Comparison of ENCODE assay signal across 9 mouse cellular contexts in the genomic region with DNA sequence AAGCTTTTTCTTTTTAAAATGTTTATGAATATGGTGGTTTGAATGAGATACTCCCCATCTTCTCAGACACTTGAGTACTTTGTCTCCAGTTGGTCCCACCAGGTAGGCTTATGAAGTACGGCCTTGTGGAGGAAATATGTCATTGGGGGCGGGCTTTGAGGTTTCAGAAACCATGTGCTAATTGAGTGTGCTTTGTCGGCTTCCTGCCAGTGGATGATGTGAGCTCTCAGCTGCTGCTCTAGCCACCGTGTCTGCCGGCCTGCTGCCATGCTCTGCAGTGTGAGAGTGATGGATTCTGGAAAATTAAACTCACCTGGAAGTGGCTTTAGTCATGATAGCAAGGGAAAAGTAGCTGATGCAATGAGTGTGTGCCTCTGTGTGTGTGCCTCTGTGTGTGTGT. TPM values are rescaled to one million over a fixed set of nuclear protein-coding genes. Genes with fewer than 3 reads are reported as not detected.
A peak's percentile ranks its signal among the peaks of the same experiment; 100 is the strongest.
DNase-seq lines count a peak whose midpoint lies in the region; ATAC-seq and TF ChIP-seq lines count a peak whose summit lies in the region.
"Had no signal": no experiment of that assay in that cellular context is flagged by ENCODE, and none has a peak within 500 bp of the region (broad histone marks: within the 10 kb centered on the region; RNA-seq: fewer than 3 reads in every experiment).

No protein-coding gene starts in this region.

- no peak overlapping the region for H3K4me2 ChIP-seq in heart, embryonic 11.5 days
- no peak overlapping the region for H3K4me2 ChIP-seq in midbrain, postnatal 0 days (ENCODE audit: low read depth, low read length, poor library complexity, severe bottlenecking)
- H3K4me2 ChIP-seq in midbrain, embryonic 11.5 days = no peak overlapping the region

- no peak overlapping the region for H3K4me3 ChIP-seq in heart, embryonic 11.5 days (ENCODE audit: low read depth, low read length)
- H3K4me3 ChIP-seq in midbrain, postnatal 0 days (ENCODE audit: low read depth, low read length) = no peak overlapping the region
- H3K4me3 ChIP-seq in midbrain, embryonic 11.5 days (ENCODE audit: low read depth, low read length) = no peak overlapping the region
- H3K4me3 ChIP-seq: myocyte had no signal

- H3K9me3 ChIP-seq in heart, embryonic 11.5 days (replicated peaks; ENCODE audit: control insufficient read depth, low read length) = no peaks in the 10 kb centered on the region
- H3K9me3 ChIP-seq in midbrain, postnatal 0 days (ENCODE audit: low read length) = no peaks in the 10 kb centered on the region
- no peaks in the 10 kb centered on the region for H3K9me3 ChIP-seq in midbrain, embryonic 11.5 days (ENCODE audit: control insufficient read depth, low read length)

- H3K27me3 ChIP-seq in heart, embryonic 11.5 days (ENCODE audit: control insufficient read depth, insufficient read depth, low read length) = no peaks in the 10 kb centered on the region
- H3K27me3 ChIP-seq in midbrain, postnatal 0 days (ENCODE audit: insufficient read depth, low read length) = no peaks in the 10 kb centered on the region
- H3K27me3 ChIP-seq in midbrain, embryonic 11.5 days (ENCODE audit: control insufficient read depth, insufficient read depth, low read length) = no peaks in the 10 kb centered on the region

- intact Hi-C loops in heart, postnatal 10 days (cut with DNase I) = no loop called here

- H3K9ac ChIP-seq in heart, embryonic 11.5 days (ENCODE audit: low read depth, low read length) = no peak overlapping the region
- no peak overlapping the region for H3K9ac ChIP-seq in midbrain, postnatal 0 days (replicated peaks; ENCODE audit: low read length, poor library complexity, severe bottlenecking)
- H3K9ac ChIP-seq in midbrain, embryonic 11.5 days (ENCODE audit: low read length) = no peak overlapping the region

- peaks cover 3% of the 10 kb centered on the region; the same call in 1 of the 2 replicates for H3K36me3 ChIP-seq in heart, embryonic 11.5 days (ENCODE audit: control insufficient read depth, insufficient read depth, low read length)
- peaks cover 5% of the 10 kb centered on the region; the same call in 1 of the 2 replicates for H3K36me3 ChIP-seq in midbrain, postnatal 0 days (ENCODE audit: insufficient read depth, low read length)
- H3K36me3 ChIP-seq in midbrain, embryonic 11.5 days (ENCODE audit: control insufficient read depth, insufficient read depth, low read length) = peaks cover 8% of the 10 kb centered on the region

- DNase-seq in heart, postnatal 10 days = peak; percentile 34 to 47
- DNase-seq in midbrain, postnatal 0 days (ENCODE audit: low spot score) = peak; percentile 67
- DNase-seq in midbrain, embryonic 11.5 days (ENCODE audit: low spot score, missing footprints) = no peak
- DNase-seq in MN1 (ENCODE audit: low spot score) = peak; percentile 33
- peak; percentile 49 for DNase-seq in naive thymus-derived CD4-positive, alpha-beta T cell, adult 2 months (ENCODE audit: low read depth)
- no peak for DNase-seq in urinary bladder, adult 2 months (ENCODE audit: low spot score)
- no peak for DNase-seq in left cerebral cortex, adult 9 months (ENCODE audit: low spot score in 2 of 2)

- H3K4me1 ChIP-seq in heart, embryonic 11.5 days (ENCODE audit: control insufficient read depth, insufficient read depth, low read length) = peaks cover 5% of the 10 kb centered on the region; the same call in 1 of the 2 replicates
- H3K4me1 ChIP-seq in midbrain, postnatal 0 days (ENCODE audit: insufficient read depth, low read length) = no peaks in the 10 kb centered on the region
- no peaks in the 10 kb centered on the region for H3K4me1 ChIP-seq in midbrain, embryonic 11.5 days (ENCODE audit: control insufficient read depth, insufficient read depth, low read length)

- WGBS in heart, embryonic 11.5 days (ENCODE audit: insufficient replicate concordance) = 53% methylated on average over 5 of the region's 5 CpGs
- WGBS in midbrain, postnatal 0 days = 51% methylated on average over 5 of the region's 5 CpGs
- 79% methylated on average over 5 of the region's 5 CpGs for WGBS in midbrain, embryonic 11.5 days

- no peak for ATAC-seq in heart, embryonic 11.5 days (replicated peaks; ENCODE audit: insufficient number of reproducible peaks, low FRiP score, low TSS enrichment)
- no peak for ATAC-seq in midbrain, postnatal 0 days (ENCODE audit: low FRiP score)
- no peak for ATAC-seq in midbrain, embryonic 11.5 days (ENCODE audit: low FRiP score)

- no peak for TF ChIP-seq CTCF in midbrain, postnatal 0 days (IDR thresholded peaks at IDR 0.05)

- H3K27ac ChIP-seq in heart, embryonic 11.5 days (ENCODE audit: low read depth, low read length) = no peak overlapping the region
- H3K27ac ChIP-seq in midbrain, postnatal 0 days (ENCODE audit: low read depth, low read length) = no peak overlapping the region
- no peak overlapping the region for H3K27ac ChIP-seq in midbrain, embryonic 11.5 days (ENCODE audit: low read depth, low read length)

RNA-seq across cellular contexts. Expression of gene Igdcc4, which starts 13.8 kb away (rescaled TPM):
- 10 to 100 TPM; 14.4 to 15.6 TPM for total RNA-seq in heart, postnatal 10 days (2021)
- 11.4 and 11.8 TPM in 2 replicates for polyA plus RNA-seq in heart, embryonic 11.5 days (2014; fragmentation: Nextera tagmentation; extraction: Ambion mirVana)
- total RNA-seq in midbrain, postnatal 0 days (2014; rRNA removed) = 46.6 and 52.9 TPM in 2 replicates
- 11.1 and 11.9 TPM in 2 replicates for polyA plus RNA-seq in midbrain, postnatal 0 days (2015; fragmentation: Nextera tagmentation; extraction: Ambion mirVana)
- 13.0 and 13.3 TPM in 2 replicates for polyA plus RNA-seq in midbrain, embryonic 11.5 days (2014; fragmentation: Nextera tagmentation; extraction: Ambion mirVana)
- polyA plus RNA-seq in urinary bladder, adult 2 months (2012; rRNA removed) = 12.5 and 15.9 TPM in 2 replicates

RNA-seq across cellular contexts. Expression of gene Igdcc3, which starts 53.5 kb away (rescaled TPM):
- under 1 TPM; 0.22 to 0.40 TPM for total RNA-seq in heart, postnatal 10 days (2021)
- 6.3 and 6.8 TPM in 2 replicates for polyA plus RNA-seq in heart, embryonic 11.5 days (2014; fragmentation: Nextera tagmentation; extraction: Ambion mirVana)
- total RNA-seq in midbrain, postnatal 0 days (2014; rRNA removed) = 5.3 and 7.7 TPM in 2 replicates
- 6.4 and 6.6 TPM in 2 replicates for polyA plus RNA-seq in midbrain, postnatal 0 days (2015; fragmentation: Nextera tagmentation; extraction: Ambion mirVana)
- polyA plus RNA-seq in midbrain, embryonic 11.5 days (2014; fragmentation: Nextera tagmentation; extraction: Ambion mirVana) = 115 and 145 TPM in 2 replicates
- polyA plus RNA-seq in urinary bladder, adult 2 months (2012; rRNA removed) = 2.3 and 2.7 TPM in 2 replicates
- polyA plus RNA-seq: myocyte had no signal

RNA-seq across cellular contexts. Expression of gene Dpp8, which starts 55.3 kb away (rescaled TPM):
- 10 to 100 TPM; 66.6 to 72.7 TPM for total RNA-seq in heart, postnatal 10 days (2021)
- 23.7 and 30.2 TPM in 2 replicates for polyA plus RNA-seq in heart, embryonic 11.5 days (2014; fragmentation: Nextera tagmentation; extraction: Ambion mirVana)
- total RNA-seq in midbrain, postnatal 0 days (2014; rRNA removed) = 86.9 and 105 TPM in 2 replicates
- polyA plus RNA-seq in midbrain, postnatal 0 days (2015; fragmentation: Nextera tagmentation; extraction: Ambion mirVana) = 26.2 and 28.1 TPM in 2 replicates
- polyA plus RNA-seq in midbrain, embryonic 11.5 days (2014; fragmentation: Nextera tagmentation; extraction: Ambion mirVana) = 33.4 and 34.7 TPM in 2 replicates
- polyA plus RNA-seq in urinary bladder, adult 2 months (2012; rRNA removed) = 53.7 and 64.4 TPM in 2 replicates

Comparison
In these comparisons a context has a peak if more than half of its experiments do, and no peak if none do; other contexts are left out.
1. DNase-seq: peak in heart, postnatal 10 days (2 of 2), midbrain, postnatal 0 days (single experiment), MN1 (single experiment) and naive thymus-derived CD4-positive, alpha-beta T cell, adult 2 months (single experiment); none in midbrain, embryonic 11.5 days (single experiment), urinary bladder, adult 2 months (single experiment) and left cerebral cortex, adult 9 months (0 of 2).
2. RNA of gene Igdcc3, which starts 53.5 kb away (polyA plus RNA-seq): 115 to 145 TPM in midbrain, embryonic 11.5 days; 6.4 to 6.6 TPM in midbrain, postnatal 0 days, 6.3 to 6.8 TPM in heart, embryonic 11.5 days and 2.3 to 2.7 TPM in urinary bladder, adult 2 months; every median in the first group is over 10 times any median in the second.